Mouse (Mus musculus) urinary bladder, adult 2 months (tissue): Measurements from ENCODE around the gene Unc5b. TPM values are rescaled to one million over a fixed set of nuclear protein-coding genes. Genes with fewer than 3 reads are reported as not detected.
A peak's percentile ranks its signal among the peaks of the same experiment; 100 is the strongest.
"Not testable (repeated sequence)": the region's sequence is repeated elsewhere in the genome, so short reads cannot be mapped to it uniquely, and the experiment has no call there.

Source experiments
- DNase-seq: peaks from one replicate; pipeline ENCODE4 v3.0.0; 2022; ENCODE audit warnings: low spot score
- polyA plus RNA-seq: library from polyadenylated mRNA; depleted of rRNA; stranded (reverse); fragments of >200 nt; gene quantifications from 2 replicates; pipeline ENCODE4 v1.2.3, GENCODE M21; 2012; rRNA removed

Gene Unc5b
- 17.5 and 28.8 TPM in 2 replicates for polyA plus RNA-seq

GRCm38 (mm10) chr10:60831379-60831778, at the start of gene Unc5b:
Unc5b (minus strand) TSS chr10:60831581.
- DNase-seq = peak; percentile 99

- DNase-seq = no peak
Measured at GRCm38 (mm10) chr10:60879817-60880216, 48.4 kb upstream of the Unc5b start.

- DNase-seq = no peak
Measured at GRCm38 (mm10) chr10:60877075-60877474, 45.7 kb upstream of the Unc5b start.

GRCm38 (mm10) chr10:60875011-60875410, 43.6 kb upstream of the Unc5b start:
- no peak for DNase-seq

- no peak for DNase-seq
Measured at GRCm38 (mm10) chr10:60863318-60863717, 31.9 kb upstream of the Unc5b start.

- DNase-seq = no peak
Measured at GRCm38 (mm10) chr10:60862477-60863293, 31.3 kb upstream of the Unc5b start.

GRCm38 (mm10) chr10:60845271-60845670, 13.9 kb upstream of the Unc5b start:
- DNase-seq = not testable (repeated sequence)

GRCm38 (mm10) chr10:60838816-60839215, 7.4 kb upstream of the Unc5b start:
- no peak for DNase-seq

- peak; percentile 68 for DNase-seq
Measured at GRCm38 (mm10) chr10:60834949-60835348, 3.6 kb upstream of the Unc5b start.

GRCm38 (mm10) chr10:60832664-60833173, 1.3 kb upstream of the Unc5b start:
- DNase-seq = no peak

- no peak for DNase-seq
Measured at GRCm38 (mm10) chr10:60830556-60831350, 628 bp downstream of the Unc5b start.

- no peak for DNase-seq
Measured at GRCm38 (mm10) chr10:60830000-60830399, 1.4 kb downstream of the Unc5b start.

- peak; percentile 15 for DNase-seq
Measured at GRCm38 (mm10) chr10:60829071-60829470, 2.3 kb downstream of the Unc5b start.

GRCm38 (mm10) chr10:60827901-60828670, 3.3 kb downstream of the Unc5b start:
- DNase-seq = peak; percentile 19

GRCm38 (mm10) chr10:60827266-60827665, 4.1 kb downstream of the Unc5b start:
- no peak for DNase-seq

- peak; percentile 69 for DNase-seq
Measured at GRCm38 (mm10) chr10:60826461-60827237, 4.7 kb downstream of the Unc5b start.

GRCm38 (mm10) chr10:60825955-60826354, 5.4 kb downstream of the Unc5b start:
- DNase-seq = peak; percentile 19

GRCm38 (mm10) chr10:60823744-60824143, 7.6 kb downstream of the Unc5b start:
- no peak for DNase-seq

- DNase-seq = peak; percentile 21
Measured at GRCm38 (mm10) chr10:60822641-60823425, 8.5 kb downstream of the Unc5b start.

- peak; percentile 19 for DNase-seq
Measured at GRCm38 (mm10) chr10:60821736-60822358, 9.5 kb downstream of the Unc5b start.
